Mouse (Mus musculus) cerebellum, adult 2 months (tissue): ENCODE data around the gene Prr22. TPM values are rescaled to one million over a fixed set of nuclear protein-coding genes. Genes with fewer than 3 reads are reported as not detected.

Experiments
- DNase-seq, 2 experiments: peaks; one replicate each; pipeline ENCODE4 v3.0.0; 2021
- H3K27ac ChIP-seq: fragments of 200-500 bp; 2 replicates; pipeline ENCODE4 v1.5.1; 2012; ENCODE audit warnings: low read length, control low read depth, inconsistent platforms; ENCODE audit not compliant: insufficient read depth
- H3K27me3 ChIP-seq: fragments of 200-500 bp; 2 replicates; pipeline ENCODE4 v1.6.1; 2012; ENCODE audit warnings: inconsistent platforms, mild to moderate bottlenecking, low read length, moderate library complexity; ENCODE audit not compliant: control insufficient read depth, insufficient read depth
- H3K4me1 ChIP-seq: fragments of 200-500 bp; 2 replicates; pipeline ENCODE4 v1.6.1; 2011; ENCODE audit warnings: low read length; ENCODE audit not compliant: control insufficient read depth, insufficient read depth
- H3K4me3 ChIP-seq: fragments of 200-500 bp; replicated peaks from 2 replicates; pipeline ENCODE3; 2011; ENCODE audit warnings: mild to moderate bottlenecking, low read depth, low read length, control low read depth; ENCODE audit not compliant: insufficient read depth
- CTCF ChIP-seq: fragments of 200-500 bp; IDR thresholded peaks from 2 replicates; pipeline ENCODE4 v1.5.1; 2011; ENCODE audit warnings: low read depth, mild to moderate bottlenecking, control low read depth, low read length, moderate library complexity, borderline replicate concordance; ENCODE audit not compliant: insufficient read depth
- POLR2A ChIP-seq: fragments of 200-500 bp; IDR thresholded peaks from 2 replicates; pipeline ENCODE4 v1.6.1; 2011; ENCODE audit warnings: low read length, control low read depth, borderline replicate concordance; ENCODE audit not compliant: insufficient read depth
- WGBS: fragments of 180-500 bp; shearing (Covaris S2); methylation state at CpG from one replicate; pipeline ENCODE4 v1.1.7; 2018; 5-methylcytosine and 5-hydroxymethylcytosine counted together
- polyA plus RNA-seq: library from polyadenylated mRNA; depleted of rRNA; stranded (reverse); fragments of >200 nt; gene quantifications from 2 replicates; pipeline ENCODE4 v1.2.3, GENCODE M21; 2012

The Prr22 gene
- polyA plus RNA-seq, 1 experiment, result 3.5 TPM

DNA sequence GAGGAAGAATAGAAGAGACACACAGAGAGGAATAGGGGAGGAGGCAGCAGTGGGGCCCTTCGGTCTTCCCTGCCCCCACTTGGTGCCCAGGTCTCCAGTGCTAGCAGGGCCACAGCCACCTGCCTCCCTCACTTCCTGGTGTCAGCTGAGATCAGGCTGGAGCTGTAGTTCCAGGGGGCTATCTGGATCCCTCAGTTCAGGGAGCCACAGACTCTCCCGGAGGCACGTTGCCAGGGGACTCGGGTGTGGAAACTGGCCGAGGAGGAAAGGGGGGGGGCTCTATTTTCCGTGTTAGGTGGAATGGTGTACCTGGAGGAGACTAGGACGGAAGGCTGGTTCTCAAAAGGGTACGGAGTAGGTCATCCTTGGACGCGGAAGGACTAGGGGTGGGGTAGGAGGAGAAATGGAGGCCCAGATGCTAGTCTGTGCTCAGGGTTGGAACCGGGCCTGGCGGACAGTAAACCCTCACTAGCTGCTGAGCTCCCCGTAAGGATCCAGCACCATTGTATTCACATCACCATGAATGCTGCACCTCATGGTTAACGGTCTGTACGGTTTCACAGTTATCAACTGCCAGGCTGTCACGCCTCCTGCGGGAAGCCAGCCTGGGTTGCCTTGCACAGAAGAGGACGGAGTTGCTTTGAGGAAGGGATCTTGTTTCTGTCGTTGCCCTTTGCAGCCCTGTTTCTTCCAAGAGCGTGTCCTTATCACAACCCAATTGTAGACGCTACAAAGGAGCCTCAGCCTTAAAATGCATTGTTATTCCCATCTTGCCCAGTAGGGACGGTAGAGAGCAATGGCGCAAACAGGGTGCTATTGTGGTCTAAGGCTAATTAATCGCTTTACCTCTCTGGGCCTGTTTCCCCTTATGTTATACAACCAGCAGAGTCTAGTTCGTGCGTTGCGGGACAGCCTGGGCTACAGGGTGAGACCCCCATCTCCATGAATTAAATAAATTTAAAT lies 7.0 kb upstream of the Prr22 start:
- peak; percentile 69 to 70 for DNase-seq
- peak overlapping the region; percentile 86 for H3K4me3 ChIP-seq
- H3K27ac ChIP-seq, result peak overlapping the region; percentile 15; the same call in 1 of the 2 replicates
- TF ChIP-seq POLR2A (no peak), CTCF (peak; percentile 90)
- H3K27me3 ChIP-seq, result no peaks in the 10 kb centered on the region
- 34% methylated on average over 27 of the region's 27 CpGs for WGBS
- H3K4me1 ChIP-seq, result peaks cover 15% of the 10 kb centered on the region

DNA sequence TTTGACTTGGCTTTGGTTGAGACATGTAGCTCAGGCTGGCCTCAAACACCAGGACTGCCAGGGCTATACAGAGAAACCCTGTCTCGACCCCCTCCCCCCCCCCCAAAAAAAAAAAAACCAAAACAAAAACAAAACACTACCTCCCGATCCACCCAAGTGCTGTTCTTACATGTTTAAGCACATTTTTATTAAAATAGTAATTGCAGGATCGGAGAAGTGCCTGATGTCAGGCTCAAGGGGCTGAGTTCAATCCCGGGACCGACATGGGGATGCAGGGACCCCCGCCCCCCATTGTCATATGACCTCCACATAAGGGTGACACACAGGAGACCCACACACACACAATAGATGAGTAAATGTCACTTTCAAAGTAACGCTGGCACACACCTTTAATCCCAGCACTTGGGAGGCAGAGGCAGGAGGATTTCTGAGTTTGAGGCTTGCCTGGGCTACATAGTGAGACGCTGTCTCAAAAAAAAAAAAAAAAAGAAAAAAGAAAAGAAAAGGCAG lies 6.3 kb upstream of the Prr22 start:
- TF ChIP-seq CTCF (no peak), POLR2A (no peak)
- peak in 1 of 2 experiments; percentile 33 for DNase-seq
- WGBS, result 73% methylated on average over 8 of the region's 8 CpGs
- Histone ChIP-seq H3K27me3 (no peaks in the 10 kb centered on the region), H3K4me3 (peak overlapping the region; percentile 96), H3K4me1 (peaks cover 15% of the 10 kb centered on the region), H3K27ac (no peak overlapping the region)

DNA sequence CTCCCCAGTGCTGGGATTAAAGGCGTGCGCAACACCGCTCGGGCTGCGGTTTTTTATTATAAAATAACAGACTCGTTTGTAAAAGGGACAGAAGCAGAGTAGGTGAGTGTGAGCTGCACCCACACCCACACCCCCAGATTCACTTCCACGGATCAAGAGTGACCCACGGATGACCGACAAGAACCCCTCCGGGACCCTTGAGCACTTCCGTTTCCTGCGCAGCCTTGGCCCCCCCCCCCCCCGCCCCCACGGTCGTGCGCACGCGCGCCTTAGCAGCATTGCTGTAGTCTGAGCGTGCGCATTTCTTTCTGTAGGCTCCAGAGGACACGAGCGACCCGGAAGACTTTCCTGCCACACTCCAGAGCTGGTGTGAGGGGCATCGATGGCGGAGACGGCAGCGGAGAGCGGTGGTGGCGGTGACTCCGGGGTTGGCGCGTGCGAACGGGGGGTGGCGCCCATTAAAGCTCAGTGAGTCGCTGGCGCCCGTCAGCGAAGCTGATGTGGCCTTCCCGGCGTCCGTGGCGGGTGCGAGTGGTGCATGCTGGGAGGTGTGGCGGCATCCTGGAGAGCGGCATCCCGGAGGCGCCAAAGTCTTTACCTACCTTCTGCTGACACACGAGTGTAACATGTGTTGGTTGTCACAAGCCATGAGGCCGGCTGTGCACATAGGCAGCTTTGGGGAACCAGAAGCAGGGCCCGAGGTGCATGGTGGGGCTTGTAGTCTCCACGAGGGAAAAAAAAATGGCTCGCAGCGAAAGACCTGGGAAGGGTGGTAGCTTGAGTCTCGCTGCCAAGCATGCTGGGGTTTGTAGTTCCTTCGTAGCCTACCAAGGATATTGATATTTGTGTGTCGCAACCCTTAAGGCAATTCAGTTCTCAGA lies 5.3 kb upstream of the Prr22 start, which contains the start of gene Dus3l:
Dus3l (plus strand) TSS at position 284 of the 881 bp plus-strand sequence.
- Histone ChIP-seq H3K4me1 (peaks cover 15% of the 10 kb centered on the region), H3K27me3 (no peaks in the 10 kb centered on the region), H3K4me3 (peak within 1 kb of the TSS; percentile 96), H3K27ac (peak within 1 kb of the TSS; percentile 92)
- DNase-seq, result peak; percentile 91 to 97
- TF ChIP-seq CTCF, result no peak
- TF ChIP-seq POLR2A, result peak; percentile 77
- under 1% methylated on average over 58 of the region's 58 CpGs for WGBS

- WGBS, result 11% methylated on average over 12 of the region's 12 CpGs
- no peak for DNase-seq
- TF ChIP-seq POLR2A (no peak), CTCF (no peak)
- Histone ChIP-seq H3K4me1 (peaks cover 15% of the 10 kb centered on the region), H3K27ac (peak overlapping the region; percentile 92; the same call in 1 of the 2 replicates), H3K27me3 (no peaks in the 10 kb centered on the region), H3K4me3 (peak overlapping the region; percentile 96)
These were observed 4.6 kb upstream of the Prr22 start for GRCm38 (mm10) chr17:56765431-56765830.

DNA sequence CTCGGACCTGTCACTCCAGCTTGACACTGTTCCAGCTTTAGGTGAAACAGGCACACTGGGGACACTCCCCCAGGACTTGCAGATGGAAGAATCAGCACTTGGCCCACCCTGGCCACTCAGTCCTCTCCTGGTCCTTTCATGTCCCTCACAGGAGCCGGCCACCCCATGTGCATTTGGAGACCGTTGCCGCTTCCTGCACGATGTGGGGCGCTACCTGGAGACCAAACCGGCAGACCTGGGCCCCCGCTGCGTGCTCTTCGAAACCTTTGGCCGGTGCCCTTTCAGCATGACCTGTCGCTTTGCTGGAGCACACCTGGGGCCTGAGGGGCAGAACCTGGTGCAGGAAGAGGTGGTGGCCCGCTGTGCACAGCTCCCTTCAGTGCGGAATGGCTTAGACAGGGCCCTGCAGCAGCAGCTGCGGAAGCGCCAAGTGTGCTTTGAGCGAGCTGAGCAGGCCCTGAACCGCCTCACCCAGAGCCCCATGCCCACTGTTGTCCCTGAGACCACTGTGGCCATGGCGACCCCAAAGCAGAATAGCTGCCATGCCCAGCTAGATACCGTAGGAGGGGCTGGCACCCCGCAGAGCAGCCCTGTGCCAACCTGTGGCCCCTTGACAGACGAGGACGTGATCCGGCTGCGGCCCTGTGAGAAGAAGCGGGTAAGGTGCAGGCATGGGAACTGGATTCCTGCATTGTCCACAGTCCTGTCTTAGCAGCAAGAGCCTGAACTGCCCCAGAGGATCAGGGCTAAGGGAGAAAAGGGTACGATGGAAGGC lies 3.2 kb upstream of the Prr22 start:
- TF ChIP-seq CTCF (no peak), POLR2A (no peak)
- DNase-seq, result peak in 1 of 2 experiments; percentile 27

DNA sequence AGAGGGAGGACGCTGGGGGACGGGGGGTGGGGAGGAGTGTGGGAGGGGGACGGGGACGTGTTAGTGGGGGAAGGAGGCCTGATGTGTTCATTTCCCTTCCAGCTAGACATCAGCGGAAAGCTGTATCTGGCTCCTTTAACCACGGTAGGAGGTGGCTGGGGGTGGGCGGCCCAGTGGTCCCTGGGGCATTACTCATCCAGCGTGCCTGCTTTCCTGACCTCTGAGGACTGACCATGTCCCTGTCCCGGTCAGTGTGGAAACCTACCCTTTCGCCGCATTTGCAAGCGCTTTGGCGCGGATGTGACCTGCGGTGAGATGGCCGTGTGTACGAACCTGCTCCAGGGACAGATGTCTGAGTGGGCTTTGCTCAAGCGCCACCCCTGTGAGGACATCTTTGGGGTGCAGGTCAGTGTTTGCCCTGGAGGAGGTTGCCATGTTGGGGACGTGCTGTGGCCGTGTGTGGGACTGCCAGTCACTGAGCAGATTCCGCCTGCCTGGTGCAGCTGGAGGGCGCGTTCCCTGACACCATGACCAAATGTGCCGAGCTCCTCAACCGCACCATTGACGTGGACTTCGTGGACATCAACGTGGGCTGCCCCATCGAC lies 2.4 kb upstream of the Prr22 start:
- H3K4me1 ChIP-seq, result peaks cover 9% of the 10 kb centered on the region
- H3K4me3 ChIP-seq, result no peak overlapping the region
- TF ChIP-seq CTCF (no peak), POLR2A (no peak)
- no peaks in the 10 kb centered on the region for H3K27me3 ChIP-seq
- DNase-seq, result peak in 1 of 2 experiments; percentile 27
- 90% methylated on average over 29 of the region's 29 CpGs for WGBS
- H3K27ac ChIP-seq, result no peak overlapping the region

More for the DNA sequence above, 3.2 kb upstream of the Prr22 start:
- Histone ChIP-seq H3K27me3 (no peaks in the 10 kb centered on the region), H3K4me3 (no peak overlapping the region), H3K27ac (no peak overlapping the region), H3K4me1 (peaks cover 12% of the 10 kb centered on the region)
- 86% methylated on average over 27 of the region's 27 CpGs for WGBS
